Mouse (Mus musculus) limb, embryonic 10.5 days (tissue): Measurements from ENCODE around the gene Fkbp6. TPM values are rescaled to one million over a fixed set of nuclear protein-coding genes. Genes with fewer than 3 reads are reported as not detected.

Experiments used
- DNase-seq: peaks from one replicate; pipeline ENCODE4 v3.0.0-alpha.2; 2017; ENCODE audit warnings: low spot score
- H3K27ac ChIP-seq: fragments of 300-500 bp; sonication (generic); 2 replicates; pipeline ENCODE4 v1.5.1; 2016; ENCODE audit warnings: mild to moderate bottlenecking
- H3K27me3 ChIP-seq: fragments of 300-500 bp; sonication (generic); 2 replicates; pipeline ENCODE4 v1.6.1; 2016; ENCODE audit warnings: low read depth, mild to moderate bottlenecking; ENCODE audit not compliant: poor library complexity, severe bottlenecking
- H3K36me3 ChIP-seq: fragments of 300-500 bp; sonication (generic); 2 replicates; pipeline ENCODE4 v1.6.1; 2016; ENCODE audit warnings: mild to moderate bottlenecking, moderate library complexity
- H3K4me1 ChIP-seq: fragments of 300-500 bp; sonication (generic); 2 replicates; pipeline ENCODE4 v1.6.1; 2016
- H3K4me3 ChIP-seq: fragments of 300-500 bp; sonication (generic); 2 replicates; pipeline ENCODE4 v1.5.1; 2016; ENCODE audit warnings: mild to moderate bottlenecking, moderate library complexity
- H3K9me3 ChIP-seq: fragments of 300-500 bp; sonication (generic); replicated peaks from 2 replicates; pipeline ENCODE4 v1.6.1; 2016; ENCODE audit warnings: mild to moderate bottlenecking
- WGBS: fragments of 180-500 bp; shearing (Covaris S2); methylation state at CpG from one replicate; pipeline ENCODE4 v1.1.7; 2016; 5-methylcytosine and 5-hydroxymethylcytosine counted together
- polyA plus RNA-seq: library from polyadenylated mRNA; unstranded; fragments of >200 nt; fragmentation: Nextera tagmentation; extraction: Ambion mirVana; gene quantifications from 2 replicates; pipeline ENCODE4 v1.2.1, GENCODE M21; 2016

The Fkbp6 gene
- polyA plus RNA-seq, 1 experiment from 2014 or later = not detected

GRCm38 (mm10) chr5:135346430-135346829 lies 3.4 kb downstream of the Fkbp6 start:
- Histone ChIP-seq H3K27ac (no peak overlapping the region), H3K36me3 (no peaks in the 10 kb centered on the region), H3K27me3 (no peaks in the 10 kb centered on the region), H3K9me3 (no peaks in the 10 kb centered on the region), H3K4me3 (no peak overlapping the region), H3K4me1 (no peaks in the 10 kb centered on the region)
- 30% methylated on average over 1 of the region's 1 CpGs for WGBS
- DNase-seq = no peak

GRCm38 (mm10) chr5:135345989-135346388 lies 3.9 kb downstream of the Fkbp6 start:
- WGBS = 79% methylated on average over 7 of the region's 7 CpGs

GRCm38 (mm10) chr5:135337575-135337974 lies 12.3 kb downstream of the Fkbp6 start:
- Histone ChIP-seq H3K4me3 (no peak overlapping the region), H3K27ac (no peak overlapping the region), H3K27me3 (no peaks in the 10 kb centered on the region), H3K36me3 (no peaks in the 10 kb centered on the region), H3K9me3 (no peaks in the 10 kb centered on the region), H3K4me1 (no peaks in the 10 kb centered on the region)
- no peak for DNase-seq
- WGBS = 65% methylated on average over 3 of the region's 3 CpGs

More at GRCm38 (mm10) chr5:135345989-135346388, 3.9 kb downstream of the Fkbp6 start:
- no peaks in the 10 kb centered on the region for H3K9me3 ChIP-seq
- H3K27ac ChIP-seq = no peak overlapping the region
- H3K4me1 ChIP-seq = no peaks in the 10 kb centered on the region
- DNase-seq = no peak
- no peaks in the 10 kb centered on the region for H3K36me3 ChIP-seq
- H3K27me3 ChIP-seq = no peaks in the 10 kb centered on the region
- H3K4me3 ChIP-seq = no peak overlapping the region

GRCm38 (mm10) chr5:135331161-135331560 lies 18.7 kb downstream of the Fkbp6 start:
- Histone ChIP-seq H3K9me3 (no peaks in the 10 kb centered on the region), H3K4me3 (no peak overlapping the region), H3K27ac (no peak overlapping the region), H3K27me3 (no peaks in the 10 kb centered on the region), H3K36me3 (no peaks in the 10 kb centered on the region), H3K4me1 (peaks cover 6% of the 10 kb centered on the region; the same call in 1 of the 2 replicates)
- DNase-seq = peak; percentile 15
- 88% methylated on average over 6 of the region's 6 CpGs for WGBS

GRCm38 (mm10) chr5:135330201-135330600 lies 19.6 kb downstream of the Fkbp6 start:
- WGBS = 89% methylated on average over 5 of the region's 5 CpGs
- H3K27ac ChIP-seq = no peak overlapping the region
- DNase-seq = no peak
- no peak overlapping the region for H3K4me3 ChIP-seq
- peaks cover 8% of the 10 kb centered on the region; the same call in 1 of the 2 replicates for H3K4me1 ChIP-seq
- H3K9me3 ChIP-seq = no peaks in the 10 kb centered on the region
- H3K27me3 ChIP-seq = no peaks in the 10 kb centered on the region
- no peaks in the 10 kb centered on the region for H3K36me3 ChIP-seq

GRCm38 (mm10) chr5:135329471-135329870 lies 20.4 kb downstream of the Fkbp6 start:
- Histone ChIP-seq H3K4me1 (peaks cover 8% of the 10 kb centered on the region; the same call in 1 of the 2 replicates), H3K27ac (no peak overlapping the region), H3K9me3 (no peaks in the 10 kb centered on the region), H3K27me3 (no peaks in the 10 kb centered on the region), H3K36me3 (no peaks in the 10 kb centered on the region), H3K4me3 (no peak overlapping the region)
- WGBS = 87% methylated on average over 4 of the region's 4 CpGs
- peak; percentile 15 for DNase-seq

GRCm38 (mm10) chr5:135326121-135326659 lies 23.7 kb downstream of the Fkbp6 start:
- WGBS = 30% methylated on average over 3 of the region's 3 CpGs
- DNase-seq = peak; percentile 23
- no peaks in the 10 kb centered on the region for H3K27me3 ChIP-seq
- H3K4me1 ChIP-seq = peaks cover 8% of the 10 kb centered on the region; the same call in 1 of the 2 replicates
- H3K27ac ChIP-seq = no peak overlapping the region
- H3K4me3 ChIP-seq = no peak overlapping the region
- no peaks in the 10 kb centered on the region for H3K9me3 ChIP-seq
- no peaks in the 10 kb centered on the region for H3K36me3 ChIP-seq

GRCm38 (mm10) chr5:135322197-135322596 lies 27.6 kb downstream of the Fkbp6 start:
- no peak for DNase-seq
- H3K9me3 ChIP-seq = no peaks in the 10 kb centered on the region
- no peak overlapping the region for H3K4me3 ChIP-seq
- 81% methylated on average over 1 of the region's 1 CpGs for WGBS
- no peak overlapping the region for H3K27ac ChIP-seq
- H3K27me3 ChIP-seq = no peaks in the 10 kb centered on the region
- H3K4me1 ChIP-seq = peaks cover 8% of the 10 kb centered on the region; the same call in 1 of the 2 replicates
- H3K36me3 ChIP-seq = no peaks in the 10 kb centered on the region

GRCm38 (mm10) chr5:135319856-135320255 lies 30.0 kb downstream of the Fkbp6 start:
- no peaks in the 10 kb centered on the region for H3K9me3 ChIP-seq
- WGBS = 74% methylated on average over 2 of the region's 2 CpGs
- H3K27me3 ChIP-seq = no peaks in the 10 kb centered on the region
- peak; percentile 23 for DNase-seq
- peaks cover 3% of the 10 kb centered on the region; the same call in 1 of the 2 replicates for H3K4me1 ChIP-seq
- no peak overlapping the region for H3K4me3 ChIP-seq
- no peak overlapping the region for H3K27ac ChIP-seq
- no peaks in the 10 kb centered on the region for H3K36me3 ChIP-seq

- peaks cover 3% of the 10 kb centered on the region; the same call in 1 of the 2 replicates for H3K4me1 ChIP-seq
- H3K27me3 ChIP-seq = no peaks in the 10 kb centered on the region
- H3K27ac ChIP-seq = no peak overlapping the region
- 80% methylated on average over 3 of the region's 3 CpGs for WGBS
- no peaks in the 10 kb centered on the region for H3K36me3 ChIP-seq
- H3K4me3 ChIP-seq = no peak overlapping the region
- DNase-seq = peak; percentile 9
- no peaks in the 10 kb centered on the region for H3K9me3 ChIP-seq
These were observed 33.7 kb downstream of the Fkbp6 start for GRCm38 (mm10) chr5:135316177-135316576.

GRCm38 (mm10) chr5:135306321-135306965 lies 43.4 kb downstream of the Fkbp6 start:
- H3K9me3 ChIP-seq = no peaks in the 10 kb centered on the region
- no peaks in the 10 kb centered on the region for H3K27me3 ChIP-seq
- DNase-seq = peak; percentile 25
- no peak overlapping the region for H3K27ac ChIP-seq
- H3K4me3 ChIP-seq = no peak overlapping the region
- H3K36me3 ChIP-seq = no peaks in the 10 kb centered on the region
- WGBS = 59% methylated on average over 10 of the region's 10 CpGs
- H3K4me1 ChIP-seq = no peaks in the 10 kb centered on the region

- DNase-seq = no peak
- H3K4me1 ChIP-seq = no peaks in the 10 kb centered on the region
- H3K27ac ChIP-seq = no peak overlapping the region
- H3K4me3 ChIP-seq = no peak overlapping the region
- H3K9me3 ChIP-seq = no peaks in the 10 kb centered on the region
- no peaks in the 10 kb centered on the region for H3K36me3 ChIP-seq
- H3K27me3 ChIP-seq = no peaks in the 10 kb centered on the region
- WGBS = 87% methylated on average over 3 of the region's 3 CpGs
These were observed 47.4 kb downstream of the Fkbp6 start for GRCm38 (mm10) chr5:135302454-135302853.

GRCm38 (mm10) chr5:135301916-135302315 lies 47.9 kb downstream of the Fkbp6 start:
- Histone ChIP-seq H3K9me3 (no peaks in the 10 kb centered on the region), H3K4me3 (no peak overlapping the region), H3K27ac (no peak overlapping the region), H3K36me3 (no peaks in the 10 kb centered on the region), H3K4me1 (no peaks in the 10 kb centered on the region), H3K27me3 (no peaks in the 10 kb centered on the region)
- peak; percentile 23 for DNase-seq
- WGBS = 34% methylated on average over 3 of the region's 3 CpGs
